Mouse (Mus musculus) forebrain, embryonic 15.5 days (tissue): ENCODE results near the gene Slc35e1. TPM values are rescaled to one million over a fixed set of nuclear protein-coding genes. Genes with fewer than 3 reads are reported as not detected.
A peak's percentile ranks its signal among the peaks of the same experiment; 100 is the strongest.

Experiments
- ATAC-seq: fragments of 200-750 bp; cut with Nextera tagmentation; replicated peaks from 2 replicates; pipeline ENCODE4 v1.8.0; 2017; ENCODE audit warnings: mild to moderate bottlenecking, moderate TSS enrichment, moderate library complexity
- H3K27ac ChIP-seq: fragments of 300-500 bp; sonication (generic); replicated peaks from 2 replicates; pipeline ENCODE4 v1.5.1; 2015; ENCODE audit warnings: mild to moderate bottlenecking, inconsistent platforms
- H3K27me3 ChIP-seq: fragments of 300-500 bp; sonication (generic); 2 replicates; pipeline ENCODE4 v1.6.1; 2015; ENCODE audit warnings: inconsistent platforms
- H3K36me3 ChIP-seq: fragments of 300-500 bp; sonication (generic); 2 replicates; pipeline ENCODE4 v1.6.1; 2015; ENCODE audit warnings: mild to moderate bottlenecking, inconsistent platforms
- H3K4me1 ChIP-seq: fragments of 300-500 bp; sonication (generic); 2 replicates; pipeline ENCODE4 v1.6.1; 2015; ENCODE audit warnings: inconsistent platforms
- H3K4me2 ChIP-seq: fragments of 300-500 bp; sonication (generic); replicated peaks from 2 replicates; pipeline ENCODE4 v1.6.1; 2015; ENCODE audit warnings: mild to moderate bottlenecking, inconsistent platforms
- H3K4me3 ChIP-seq: fragments of 300-500 bp; sonication (generic); 2 replicates; pipeline ENCODE4 v1.5.1; 2015; ENCODE audit warnings: mild to moderate bottlenecking, inconsistent platforms
- H3K9ac ChIP-seq: fragments of 300-500 bp; sonication (generic); replicated peaks from 2 replicates; pipeline ENCODE4 v1.6.1; 2015; ENCODE audit warnings: mild to moderate bottlenecking, inconsistent platforms
- H3K9me3 ChIP-seq: fragments of 300-500 bp; sonication (generic); 2 replicates; pipeline ENCODE4 v1.6.1; 2016; ENCODE audit warnings: inconsistent platforms
- WGBS: fragments of 180-500 bp; shearing (Covaris S2); methylation state at CpG from one replicate; pipeline ENCODE4 v1.1.7; 2015; ENCODE audit warnings: mixed read lengths; 5-methylcytosine and 5-hydroxymethylcytosine counted together
- polyA plus RNA-seq: library from polyadenylated mRNA; unstranded; fragments of >200 nt; fragmentation: Nextera tagmentation; extraction: Ambion mirVana; gene quantifications from 2 replicates; pipeline ENCODE4 v1.2.1, GENCODE M21; 2015

The Slc35e1 gene
- 13.8 and 14.7 TPM in 2 replicates for polyA plus RNA-seq

DNA sequence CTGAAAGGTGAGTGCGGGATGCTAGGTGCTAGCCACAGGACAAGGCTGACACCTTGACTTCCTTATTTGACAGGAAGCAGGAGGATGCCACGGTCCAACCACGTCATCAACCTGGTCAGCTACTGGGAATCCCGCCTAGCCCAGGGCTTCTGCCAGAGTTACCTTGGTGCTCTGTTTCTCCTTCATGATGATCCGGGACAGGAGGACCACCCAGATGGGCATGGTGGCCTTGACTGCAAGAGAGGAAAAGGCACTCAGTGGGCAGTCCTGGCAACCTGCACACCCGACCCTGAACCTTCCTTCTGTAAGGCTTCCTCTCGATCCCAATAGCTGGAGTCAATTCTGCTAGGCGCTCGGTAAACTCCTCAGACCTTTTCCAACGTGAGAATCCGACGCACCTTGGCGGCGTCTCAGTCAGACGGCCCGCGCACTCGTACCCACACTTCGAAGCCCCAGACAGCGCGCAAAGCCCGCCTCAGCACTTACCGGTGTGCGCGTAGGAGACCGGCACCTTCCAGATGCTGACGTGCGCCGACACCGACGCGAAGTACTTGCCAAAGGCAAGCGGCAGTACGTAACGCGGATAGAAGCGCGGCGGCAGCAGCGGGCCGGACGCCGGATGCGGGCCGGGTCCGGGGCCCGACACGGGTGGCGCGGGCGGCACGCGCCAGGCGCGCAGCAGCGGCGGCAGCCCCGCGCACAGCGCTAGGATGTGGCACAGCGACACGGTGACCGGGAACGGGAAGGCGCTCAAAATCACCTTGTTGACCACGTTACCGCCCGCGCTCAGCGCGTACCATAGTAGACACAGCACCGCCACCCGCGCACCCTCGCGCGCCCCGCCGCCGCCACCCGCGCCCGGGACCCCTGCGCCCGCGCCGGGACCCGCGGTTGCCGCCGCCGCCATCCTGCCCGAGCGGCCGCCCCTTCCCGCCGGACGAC is at the start of gene Slc35e1:
Slc35e1 (minus strand) TSS at position 935 of the 942 bp plus-strand sequence.
- WGBS: 1% methylated on average over 84 of the region's 98 CpGs
- Histone ChIP-seq H3K4me3 (peak within 1 kb of the TSS; percentile 98), H3K27ac (peak within 1 kb of the TSS; percentile 82), H3K9ac (peak within 1 kb of the TSS; percentile 83), H3K36me3 (peaks cover 31% of the 10 kb centered on the region), H3K4me2 (peak within 1 kb of the TSS; percentile 76), H3K4me1 (peaks cover 34% of the 10 kb centered on the region), H3K9me3 (no peaks in the 10 kb centered on the region), H3K27me3 (no peaks in the 10 kb centered on the region)
- ATAC-seq: peak; percentile 61

DNA sequence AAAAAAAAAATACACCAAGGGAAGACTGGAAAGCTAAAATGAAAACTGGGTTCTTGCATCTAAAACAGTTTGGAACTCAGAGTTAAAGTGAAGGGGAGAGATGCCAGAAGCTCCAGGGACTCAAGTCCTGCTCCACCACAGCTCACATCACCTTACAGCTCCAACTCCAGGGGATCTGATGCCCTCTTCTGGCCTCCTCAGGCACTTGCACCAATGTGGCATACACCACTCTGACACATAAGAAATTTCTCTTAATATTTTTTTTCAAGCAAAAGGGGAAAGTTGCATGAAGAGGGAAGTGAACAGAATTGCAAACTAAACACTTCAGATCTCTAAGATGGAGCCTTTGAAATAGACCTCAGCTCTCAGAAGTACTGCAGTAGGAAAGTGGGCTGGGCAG is 46.8 kb upstream of the Slc35e1 start:
- Histone ChIP-seq H3K27ac (no peak overlapping the region), H3K4me2 (no peak overlapping the region), H3K4me3 (no peak overlapping the region), H3K36me3 (no peaks in the 10 kb centered on the region), H3K9ac (no peak overlapping the region), H3K4me1 (peaks cover 10% of the 10 kb centered on the region), H3K9me3 (no peaks in the 10 kb centered on the region), H3K27me3 (no peaks in the 10 kb centered on the region)
- ATAC-seq: no peak

DNA sequence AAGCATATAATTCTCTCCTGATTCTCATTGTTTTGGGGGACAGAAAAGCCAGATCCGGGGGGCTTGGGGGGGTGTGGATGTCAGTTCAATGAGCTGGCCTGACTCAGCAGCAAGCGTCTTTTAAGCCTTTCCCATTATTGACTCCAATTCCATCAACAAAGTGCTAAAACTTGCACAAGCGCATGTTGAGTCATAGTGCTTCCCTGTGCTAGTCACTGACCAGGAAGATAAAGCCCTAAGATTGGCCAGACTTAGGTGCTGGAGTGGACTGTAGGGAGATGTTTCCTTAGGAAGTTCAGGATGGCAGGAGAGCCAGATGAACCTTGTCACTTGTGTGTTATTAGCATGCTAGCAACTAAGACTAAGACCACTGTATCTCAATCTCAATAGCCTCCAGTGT is 42.5 kb upstream of the Slc35e1 start:
- Histone ChIP-seq H3K27ac (no peak overlapping the region), H3K4me3 (no peak overlapping the region), H3K4me2 (no peak overlapping the region), H3K4me1 (peaks cover 10% of the 10 kb centered on the region), H3K9ac (no peak overlapping the region), H3K9me3 (no peaks in the 10 kb centered on the region), H3K27me3 (no peaks in the 10 kb centered on the region), H3K36me3 (no peaks in the 10 kb centered on the region)
- no peak for ATAC-seq
- WGBS: 99% methylated on average over 3 of the region's 3 CpGs

DNA sequence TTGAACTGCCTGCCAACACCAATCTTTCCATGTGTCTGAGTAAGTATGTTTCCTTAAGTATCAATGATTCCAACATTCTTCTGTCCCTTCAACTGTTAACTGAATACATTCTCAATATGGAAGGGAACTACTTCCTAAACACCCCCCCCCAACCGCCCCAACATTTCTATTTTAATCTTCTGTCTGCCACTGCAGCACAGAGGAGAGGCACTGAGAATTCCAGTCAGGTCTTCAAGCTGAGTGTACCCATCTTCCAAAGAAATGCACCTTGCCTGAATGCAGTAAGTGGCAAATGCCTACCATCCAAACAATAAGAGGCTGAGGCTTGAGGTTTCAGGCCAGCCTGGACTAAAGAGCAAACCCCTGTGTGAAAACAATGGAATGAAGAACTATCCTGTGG is 39.7 kb upstream of the Slc35e1 start:
- Histone ChIP-seq H3K9ac (no peak overlapping the region), H3K4me1 (peaks cover 3% of the 10 kb centered on the region; the same call in 1 of the 2 replicates), H3K4me3 (no peak overlapping the region), H3K4me2 (no peak overlapping the region), H3K9me3 (no peaks in the 10 kb centered on the region), H3K36me3 (no peaks in the 10 kb centered on the region), H3K27me3 (no peaks in the 10 kb centered on the region), H3K27ac (no peak overlapping the region)
- WGBS: 100% methylated on average over 1 of the region's 1 CpGs
- ATAC-seq: no peak

DNA sequence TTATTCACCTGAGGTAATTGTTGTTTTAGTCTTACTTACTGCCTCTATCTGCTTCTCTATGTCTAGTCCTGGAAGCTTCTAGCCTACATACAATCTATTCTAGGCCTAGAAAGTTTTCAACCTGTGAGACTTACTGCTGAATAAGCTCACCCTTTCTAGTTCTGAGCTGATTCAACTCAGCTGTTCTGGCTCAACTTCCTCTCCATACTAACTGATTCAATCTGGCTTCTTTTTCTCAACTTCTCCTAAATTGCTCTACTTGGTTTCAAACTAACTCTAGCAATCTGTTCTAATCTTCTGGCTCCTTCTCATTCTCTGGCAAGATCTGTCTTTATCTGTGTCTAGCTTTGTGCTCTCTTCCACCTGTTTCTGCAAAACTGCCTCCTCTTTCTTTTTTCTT is 29.5 kb upstream of the Slc35e1 start:
- no peaks in the 10 kb centered on the region for H3K27me3 ChIP-seq
- H3K4me2 ChIP-seq: no peak overlapping the region
- H3K4me1 ChIP-seq: no peaks in the 10 kb centered on the region
- no peak overlapping the region for H3K4me3 ChIP-seq
- H3K27ac ChIP-seq: no peak overlapping the region
- no peak for ATAC-seq
- H3K9ac ChIP-seq: no peak overlapping the region
- H3K36me3 ChIP-seq: no peaks in the 10 kb centered on the region
- no peaks in the 10 kb centered on the region for H3K9me3 ChIP-seq

DNA sequence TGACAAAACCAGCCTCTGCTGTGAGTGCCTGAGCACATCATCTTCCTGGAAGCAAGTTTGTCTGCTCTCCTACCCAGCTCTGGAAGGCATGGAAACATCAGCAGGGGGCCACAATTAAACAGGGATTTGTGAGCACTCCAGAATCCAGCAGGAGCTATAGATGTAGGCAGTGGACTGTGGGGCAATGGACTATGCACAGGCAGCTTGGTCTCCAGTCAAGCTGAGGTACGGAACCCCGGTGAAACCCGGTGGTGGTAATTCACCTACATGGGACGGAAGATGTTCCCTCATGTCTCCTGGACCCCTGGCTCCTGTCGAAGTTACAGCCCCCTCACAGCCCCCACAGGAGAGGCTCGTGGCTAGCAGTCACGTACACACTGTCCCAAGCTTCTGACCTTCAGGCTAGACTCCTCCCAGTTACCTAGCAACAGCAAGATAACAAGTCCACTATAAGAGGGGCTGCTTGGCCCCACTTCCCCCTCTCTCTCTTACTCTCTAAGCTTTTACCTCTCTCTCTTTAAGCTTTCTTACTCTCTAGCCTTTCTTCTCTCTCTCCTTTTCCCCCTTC is 25.1 kb upstream of the Slc35e1 start:
- no peak overlapping the region for H3K9ac ChIP-seq
- H3K4me1 ChIP-seq: no peaks in the 10 kb centered on the region
- H3K4me3 ChIP-seq: no peak overlapping the region
- H3K36me3 ChIP-seq: no peaks in the 10 kb centered on the region
- no peak for ATAC-seq
- no peaks in the 10 kb centered on the region for H3K27me3 ChIP-seq
- H3K27ac ChIP-seq: no peak overlapping the region
- 68% methylated on average over 7 of the region's 7 CpGs for WGBS
- H3K9me3 ChIP-seq: no peaks in the 10 kb centered on the region
- H3K4me2 ChIP-seq: no peak overlapping the region

DNA sequence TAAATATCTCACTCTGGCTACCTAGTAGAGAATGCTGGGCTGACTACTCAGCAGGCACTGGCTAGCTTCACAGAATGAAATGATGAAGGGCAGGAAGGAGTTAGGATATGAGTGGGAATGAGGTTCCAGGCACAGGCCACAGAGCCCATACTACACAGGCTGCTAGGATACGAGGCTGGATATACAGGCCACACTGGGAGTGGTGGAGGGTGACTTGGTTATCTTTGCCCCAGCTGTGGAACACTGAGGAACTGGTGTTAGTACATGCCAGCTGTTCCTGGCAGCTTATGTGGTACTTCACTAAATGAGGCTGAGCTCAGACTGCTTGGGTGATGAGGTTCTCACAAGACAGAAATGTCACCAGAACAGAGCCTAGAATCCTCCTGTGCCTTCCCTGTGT is 20.7 kb upstream of the Slc35e1 start:
- Histone ChIP-seq H3K4me2 (no peak overlapping the region), H3K27ac (no peak overlapping the region), H3K9ac (no peak overlapping the region), H3K4me3 (no peak overlapping the region), H3K27me3 (no peaks in the 10 kb centered on the region), H3K4me1 (peaks cover 2% of the 10 kb centered on the region; the same call in 1 of the 2 replicates), H3K9me3 (no peaks in the 10 kb centered on the region), H3K36me3 (no peaks in the 10 kb centered on the region)
- ATAC-seq: no peak
- WGBS: 94% methylated on average over 1 of the region's 1 CpGs

DNA sequence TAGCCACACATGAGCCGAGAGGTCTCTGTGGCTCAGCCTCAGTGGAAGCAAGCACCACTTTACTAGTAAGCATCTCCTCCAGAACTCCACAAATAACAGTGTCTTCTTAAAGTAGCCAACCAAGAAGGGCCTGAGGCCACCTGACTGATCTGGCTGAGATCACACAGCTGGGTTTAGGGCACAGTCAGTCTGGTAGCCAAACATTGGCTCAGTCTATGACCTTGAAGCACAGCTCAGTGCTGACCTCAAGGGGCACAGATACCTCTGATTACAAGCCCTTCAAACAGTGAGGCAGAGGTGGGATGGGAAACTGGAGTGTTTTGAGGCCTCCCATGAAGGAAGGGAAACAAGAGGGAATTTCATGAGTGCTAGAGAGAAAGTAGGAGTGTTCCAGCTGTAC is 20.2 kb upstream of the Slc35e1 start:
- no peak overlapping the region for H3K4me3 ChIP-seq
- no peak overlapping the region for H3K27ac ChIP-seq
- H3K9ac ChIP-seq: no peak overlapping the region
- peaks cover 4% of the 10 kb centered on the region for H3K4me1 ChIP-seq
- ATAC-seq: no peak
- no peaks in the 10 kb centered on the region for H3K27me3 ChIP-seq
- 95% methylated on average over 1 of the region's 1 CpGs for WGBS
- no peaks in the 10 kb centered on the region for H3K36me3 ChIP-seq
- no peaks in the 10 kb centered on the region for H3K9me3 ChIP-seq
- H3K4me2 ChIP-seq: no peak overlapping the region

DNA sequence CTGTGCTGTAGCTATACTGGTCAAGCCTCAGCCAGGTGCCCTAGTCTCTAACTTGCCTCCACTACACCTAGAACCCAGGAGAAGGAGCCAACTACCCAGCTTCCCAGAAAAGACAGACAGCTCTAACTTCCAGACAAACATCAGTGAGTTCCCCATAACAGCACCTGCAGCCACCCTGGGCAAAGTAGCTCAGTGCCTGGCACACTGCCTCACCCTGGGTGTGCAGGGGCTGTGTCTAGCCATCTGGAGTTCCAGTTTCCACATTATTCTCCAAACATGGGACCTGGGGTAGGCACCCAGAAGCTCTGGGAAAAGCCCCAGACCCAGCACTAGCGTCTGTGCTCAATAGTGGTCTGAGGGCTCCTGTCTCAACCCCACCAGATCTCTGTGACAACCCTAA is 15.1 kb upstream of the Slc35e1 start:
- WGBS: 73% methylated on average over 1 of the region's 1 CpGs
- ATAC-seq: no peak
- Histone ChIP-seq H3K9me3 (no peaks in the 10 kb centered on the region), H3K4me2 (no peak overlapping the region), H3K4me1 (peaks cover 36% of the 10 kb centered on the region), H3K27ac (no peak overlapping the region), H3K9ac (no peak overlapping the region), H3K36me3 (no peaks in the 10 kb centered on the region), H3K27me3 (no peaks in the 10 kb centered on the region), H3K4me3 (no peak overlapping the region)

DNA sequence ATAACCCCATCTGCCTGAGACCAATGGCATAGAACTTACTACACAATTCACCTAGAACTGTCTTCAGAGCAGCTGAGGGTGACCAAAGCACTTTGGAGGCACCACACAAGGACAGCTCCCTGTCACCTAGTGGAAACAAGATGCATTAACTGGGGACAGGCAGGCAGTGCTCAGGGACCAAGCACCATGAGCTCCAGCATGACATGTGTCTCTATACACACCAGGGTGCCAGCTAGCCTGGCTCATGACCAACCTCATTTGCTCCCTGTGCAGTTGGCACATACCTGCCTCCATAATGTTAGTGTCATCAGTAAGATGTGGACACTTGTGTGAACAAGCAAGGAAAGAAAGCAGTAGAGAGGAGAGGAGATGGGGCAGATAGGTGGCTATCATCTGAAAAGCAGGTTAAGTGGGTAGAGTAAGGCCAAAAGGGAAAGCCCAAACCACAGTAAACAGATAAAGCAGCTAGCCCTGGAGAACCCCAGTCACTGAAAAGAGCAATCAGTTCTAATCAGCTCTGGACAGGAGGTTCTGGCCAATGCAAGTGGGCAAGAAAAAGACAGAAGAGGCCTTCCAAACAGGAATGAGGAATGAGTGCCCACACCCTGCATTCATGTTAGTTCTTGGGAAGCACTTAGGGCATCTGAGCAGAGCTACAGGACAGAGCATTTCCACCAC is 12.4 kb upstream of the Slc35e1 start:
- no peaks in the 10 kb centered on the region for H3K36me3 ChIP-seq
- peak overlapping the region; percentile 55; the same call in 1 of the 2 replicates for H3K27ac ChIP-seq
- H3K9me3 ChIP-seq: no peaks in the 10 kb centered on the region

DNA sequence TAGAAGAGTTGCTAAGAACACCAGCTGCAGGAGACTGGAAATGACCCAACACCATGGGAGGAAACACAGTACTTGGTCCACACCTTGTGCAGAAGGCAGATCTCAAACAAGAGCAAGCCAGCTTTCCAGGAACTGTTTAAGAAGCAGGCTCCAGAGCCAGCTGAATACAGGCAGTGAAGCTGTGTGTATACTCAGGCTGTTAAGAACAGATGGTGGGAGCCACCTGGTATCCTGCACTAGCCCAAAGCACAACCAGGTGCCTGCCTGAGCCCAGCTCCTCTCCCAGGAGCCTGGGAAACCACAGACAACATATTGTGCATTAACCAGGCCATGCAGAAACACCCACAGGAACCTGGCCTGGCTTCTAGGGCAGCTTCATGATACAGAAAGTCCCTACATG is 11.7 kb upstream of the Slc35e1 start:
- no peak overlapping the region for H3K9ac ChIP-seq
- H3K4me2 ChIP-seq: no peak overlapping the region
- H3K27ac ChIP-seq: peak overlapping the region; percentile 55
- ATAC-seq: peak; percentile 75
- H3K27me3 ChIP-seq: no peaks in the 10 kb centered on the region
- H3K36me3 ChIP-seq: no peaks in the 10 kb centered on the region
- H3K4me3 ChIP-seq: no peak overlapping the region
- peaks cover 37% of the 10 kb centered on the region for H3K4me1 ChIP-seq
- H3K9me3 ChIP-seq: no peaks in the 10 kb centered on the region

More for the DNA sequence above, 12.4 kb upstream of the Slc35e1 start:
- Histone ChIP-seq H3K27me3 (no peaks in the 10 kb centered on the region), H3K4me2 (no peak overlapping the region), H3K4me1 (peaks cover 40% of the 10 kb centered on the region), H3K4me3 (no peak overlapping the region), H3K9ac (no peak overlapping the region)
- 0 out of 2 replicates have a peak, but pooled peaks have one; percentile 30 for ATAC-seq

DNA sequence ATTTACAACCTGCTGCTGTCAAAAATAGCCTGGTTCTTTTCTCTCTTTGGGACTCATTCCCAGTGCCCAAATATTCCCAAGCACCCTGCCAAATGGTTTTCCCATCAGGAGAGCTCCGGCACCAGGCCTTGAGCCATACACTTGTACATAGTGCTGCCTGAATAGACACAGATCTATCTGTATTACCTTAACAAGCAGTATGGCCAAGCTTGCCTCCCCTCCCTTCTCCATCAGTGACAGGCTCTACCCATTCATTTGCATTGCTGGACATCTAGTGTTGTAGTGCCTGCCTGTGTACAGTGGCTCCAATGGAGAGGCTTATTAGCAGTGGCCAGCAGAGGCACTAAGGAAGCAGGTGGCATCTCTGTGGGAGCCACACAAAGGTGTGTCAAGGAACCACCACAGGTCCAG is 8.1 kb upstream of the Slc35e1 start:
- no peak overlapping the region for H3K27ac ChIP-seq
- 91% methylated on average over 1 of the region's 1 CpGs for WGBS
- ATAC-seq: no peak
- no peak overlapping the region for H3K4me3 ChIP-seq
- H3K4me2 ChIP-seq: no peak overlapping the region
- H3K9ac ChIP-seq: no peak overlapping the region
- no peaks in the 10 kb centered on the region for H3K9me3 ChIP-seq
- H3K36me3 ChIP-seq: peaks cover 11% of the 10 kb centered on the region
- peaks cover 35% of the 10 kb centered on the region for H3K4me1 ChIP-seq
- H3K27me3 ChIP-seq: no peaks in the 10 kb centered on the region
